Mouse (Mus musculus) gastrocnemius, postnatal 25 days (tissue): ENCODE measurements around the gene P4htm. TPM values are rescaled to one million over a fixed set of nuclear protein-coding genes. Genes with fewer than 3 reads are reported as not detected.

Source experiments
- DNase-seq: peaks from one replicate; pipeline ENCODE4 v3.0.0; 2022
- microRNA-seq, 2 experiments: library from miRNA; unstranded; fragments of <30 nt; microRNA quantifications; one replicate each; pipeline ENCODE4 v1.2.0; 2021; ENCODE audit warnings: borderline replicate concordance in 2 of 2
- total RNA-seq, 2 experiments: library from RNA; stranded (reverse); gene quantifications; 1 replicate in 1 of 2; 2 replicates in 1 of 2; pipeline ENCODE4 v1.2.3; 2021

P4htm gene
- total RNA-seq, 2 experiments from 2014 or later, result 2.8 to 3.1 TPM

GRCm38 (mm10) chr9:108546875-108547274, 50.6 kb downstream of the P4htm start:
- DNase-seq, result no peak

- DNase-seq, result no peak
Observed at GRCm38 (mm10) chr9:108545986-108546385, 51.5 kb downstream of the P4htm start.

GRCm38 (mm10) chr9:108540846-108541245, 56.6 kb downstream of the P4htm start:
- no peak for DNase-seq

- DNase-seq, result no peak
Observed at GRCm38 (mm10) chr9:108531496-108531895, 66.0 kb downstream of the P4htm start.

- no peak for DNase-seq
Observed at GRCm38 (mm10) chr9:108530954-108531353, 66.5 kb downstream of the P4htm start.

Small RNA genes within 50 kb of the gene (microRNA-seq; reads per million reads assigned to microRNA genes)
- gene Gm24083 (0 reads per million in 2 experiments), gene Mir191 (0 reads per million in 2 experiments), gene Mir425 (399 to 961 reads per million in 2 experiments)

Other genes starting within 250 kb of the P4htm start
- 10 to 100 TPM; 61.7 to 64.9 TPM for gene Usp4, start 249.8 kb downstream of the P4htm start, total RNA-seq
- gene 1700102P08Rik, start 204.9 kb downstream of the P4htm start, total RNA-seq, result under 1 TPM; 0.40 to 0.46 TPM
- not detected for gene Ccdc36, start 169.2 kb downstream of the P4htm start, total RNA-seq
- not detected for gene BC048562, start 161.2 kb downstream of the P4htm start, total RNA-seq
- 10 to 100 TPM; 16.3 to 17.2 TPM for gene Ccdc71, start 137.1 kb downstream of the P4htm start, total RNA-seq
- gene Klhdc8b, start 136.1 kb downstream of the P4htm start, total RNA-seq, result 1 to 10 TPM; 3.3 to 3.8 TPM
- gene Lamb2, start 117.9 kb downstream of the P4htm start, total RNA-seq, result 100 to 1,000 TPM; 142 to 152 TPM
- 100 to 1,000 TPM; 101 to 103 TPM for gene Usp19, start 107.1 kb downstream of the P4htm start, total RNA-seq
- 10 to 100 TPM; 64.1 to 77.4 TPM for gene Qars, start 90.0 kb downstream of the P4htm start, total RNA-seq
- 10 to 100 TPM; 41.2 to 50.5 TPM for gene Qrich1, start 80.9 kb downstream of the P4htm start, total RNA-seq
- 10 to 100 TPM; 51.9 to 54.0 TPM for gene Impdh2, start 37.4 kb downstream of the P4htm start, total RNA-seq
- 10 to 100 TPM; 28.2 to 37.5 TPM for gene Ndufaf3, start 30.2 kb downstream of the P4htm start, total RNA-seq
- gene Dalrd3, start 27.8 kb downstream of the P4htm start, total RNA-seq, result 10 to 100 TPM in 1 of 2 experiments, 1 to 10 TPM in 1; 7.6 to 10.4 TPM
- 1 to 10 TPM; 5.2 to 5.3 TPM for gene Wdr6, start 18.9 kb downstream of the P4htm start, total RNA-seq
- gene Arih2, start 51.7 kb upstream of the P4htm start, total RNA-seq, result 10 to 100 TPM; 52.7 to 61.0 TPM
- gene Slc25a20, start 64.4 kb upstream of the P4htm start, total RNA-seq, result 10 to 100 TPM; 67.1 to 73.5 TPM
- gene Prkar2a, start 91.6 kb upstream of the P4htm start, total RNA-seq, result 100 to 1,000 TPM; 122 to 134 TPM
- gene Ip6k2, start 186.1 kb upstream of the P4htm start, total RNA-seq, result 10 to 100 TPM; 14.6 to 17.8 TPM
- 1 to 10 TPM; 3.8 TPM for gene Nckipsd, start 210.7 kb upstream of the P4htm start, total RNA-seq
- gene Celsr3, start 228.7 kb upstream of the P4htm start, total RNA-seq, result under 1 TPM in 1 of 2 experiments, not detected in 1; 0.03 TPM